Mouse (Mus musculus): ENCODE results near the gene Sftpa1. TPM values are rescaled to one million over a fixed set of nuclear protein-coding genes. Genes with fewer than 3 reads are reported as not detected.

Gene Sftpa1
- total RNA-seq, 2 experiments from 2014 or later: not detected

- no peak for DNase-seq
- intact Hi-C loops (cut with DNase I): no loop called here
These were observed 28.5 kb downstream of the Sftpa1 start for GRCm38 (mm10) chr14:41160076-41160475.

GRCm38 (mm10) chr14:41160743-41161142, 29.2 kb downstream of the Sftpa1 start:
- no peak for DNase-seq
- intact Hi-C loops (cut with DNase I): no loop called here

GRCm38 (mm10) chr14:41162663-41163062, 31.1 kb downstream of the Sftpa1 start:
- peak; percentile 30 for DNase-seq
- intact Hi-C loops (cut with DNase I): no loop called here

GRCm38 (mm10) chr14:41167278-41167677, 35.7 kb downstream of the Sftpa1 start:
- intact Hi-C loops (cut with DNase I): no loop called here
- no peak for DNase-seq

- no peak for DNase-seq
- intact Hi-C loops (cut with DNase I): no loop called here
These were observed 37.0 kb downstream of the Sftpa1 start for GRCm38 (mm10) chr14:41168567-41168966.

- no peak for DNase-seq
- intact Hi-C loops (cut with DNase I): loop anchor here (2.0 kb wide), 1 partner anchor 14 kb away; the partner anchor contains the start of gene Sftpd
These were observed 38.9 kb downstream of the Sftpa1 start for GRCm38 (mm10) chr14:41170514-41170913.

GRCm38 (mm10) chr14:41174802-41175201, 43.2 kb downstream of the Sftpa1 start:
- intact Hi-C loops (cut with DNase I): no loop called here
- no peak for DNase-seq

GRCm38 (mm10) chr14:41185059-41185821, 53.7 kb downstream of the Sftpa1 start, which contains the start of gene Sftpd:
Gene Sftpd, minus strand, starts transcription at chr14:41185149.
- DNase-seq: no peak
- intact Hi-C loops (cut with DNase I): loop anchor here (2.0 kb wide), 1 partner anchor 14 kb away; no protein-coding TSS in a partner anchor

Other genes with a start within 250 kb of the Sftpa1 start
- gene Sh2d4b, start 238.5 kb upstream of the Sftpa1 start, total RNA-seq (2021): 10 to 100 TPM; 10.6 to 11.9 TPM
- gene Tspan14, start 165.0 kb upstream of the Sftpa1 start, total RNA-seq (2021): 10 to 100 TPM; 81.9 to 86.2 TPM
- gene Fam213a, start 118.0 kb upstream of the Sftpa1 start, total RNA-seq (2021): 100 to 1,000 TPM in 1 of 2 experiments, 10 to 100 TPM in 1; 88.0 to 105 TPM
- 1 to 10 TPM in 1 of 2 experiments, under 1 TPM in 1; 0.60 to 1.1 TPM for gene Dydc2, start 62.6 kb upstream of the Sftpa1 start, total RNA-seq (2021)
- gene Dydc1, start 58.9 kb upstream of the Sftpa1 start, total RNA-seq (2021): not detected
- gene Mat1a, start 26.7 kb upstream of the Sftpa1 start, total RNA-seq (2021): not detected
- gene Mbl1, start 19.7 kb downstream of the Sftpa1 start, total RNA-seq (2021): not detected
- gene Sftpd, start 53.4 kb downstream of the Sftpa1 start, total RNA-seq (2021): not detected
- under 1 TPM; 0.42 to 0.66 TPM for gene Gm2832, start 147.0 kb downstream of the Sftpa1 start, total RNA-seq (2021)
- not detected for gene Gm5798, start 216.8 kb downstream of the Sftpa1 start, total RNA-seq (2021)